Comparison of ENCODE assay signal across 8 mouse cellular contexts in genomic region chr19:23135349-23136201, GRCm38 (mm10). TPM values are rescaled to one million over a fixed set of nuclear protein-coding genes. Genes with fewer than 3 reads are reported as not detected.
DNase-seq lines count a peak whose midpoint lies in the region; ATAC-seq and TF ChIP-seq lines count a peak whose summit lies in the region.

No protein-coding gene starts in this region.

- H3K36me3 ChIP-seq in forebrain, embryonic 10.5 days (replicated peaks): no peaks in the 10 kb centered on the region
- no peaks in the 10 kb centered on the region for H3K36me3 ChIP-seq in heart, embryonic 14.5 days (ENCODE audit: control insufficient read depth, insufficient read depth, low read length)
- no peaks in the 10 kb centered on the region for H3K36me3 ChIP-seq in liver, embryonic 13.5 days
- H3K36me3 ChIP-seq in splenic B cell, adult 2 months (ENCODE audit: control insufficient read depth, insufficient read depth, low read length, poor library complexity, severe bottlenecking): no peaks in the 10 kb centered on the region

- H3K9me3 ChIP-seq in forebrain, embryonic 10.5 days: no peaks in the 10 kb centered on the region
- no peaks in the 10 kb centered on the region for H3K9me3 ChIP-seq in heart, embryonic 14.5 days (ENCODE audit: control insufficient read depth, low read length)
- no peaks in the 10 kb centered on the region for H3K9me3 ChIP-seq in liver, embryonic 13.5 days (replicated peaks)

- peaks cover 90% of the 10 kb centered on the region for H3K27me3 ChIP-seq in forebrain, embryonic 10.5 days (ENCODE audit: poor library complexity, severe bottlenecking)
- H3K27me3 ChIP-seq in heart, embryonic 14.5 days (ENCODE audit: control insufficient read depth, insufficient read depth, low read length): peaks cover 16% of the 10 kb centered on the region; the same call in 1 of the 2 replicates
- H3K27me3 ChIP-seq in liver, embryonic 13.5 days: peaks cover 77% of the 10 kb centered on the region
- no peaks in the 10 kb centered on the region for H3K27me3 ChIP-seq in splenic B cell, adult 2 months (ENCODE audit: control insufficient read depth, insufficient read depth, low read length, poor library complexity, severe bottlenecking)

- under 1% methylated on average over 55 of the region's 55 CpGs for WGBS in forebrain, embryonic 10.5 days
- WGBS in heart, embryonic 14.5 days: under 1% methylated on average over 55 of the region's 55 CpGs
- under 1% methylated on average over 55 of the region's 55 CpGs for WGBS in liver, embryonic 13.5 days (ENCODE audit: insufficient replicate concordance)

- peak overlapping the region; percentile 91 for H3K4me2 ChIP-seq in heart, embryonic 14.5 days (ENCODE audit: low read length)
- peak overlapping the region; percentile 82 for H3K4me2 ChIP-seq in liver, embryonic 13.5 days

- TF ChIP-seq CTCF in brain, embryonic 14.5 days (IDR thresholded peaks at IDR 0.05; ENCODE audit: borderline replicate concordance, extremely low read depth, insufficient read depth, insufficient read length): no peak

- peak overlapping the region; percentile 60 for H3K9ac ChIP-seq in heart, embryonic 14.5 days (ENCODE audit: low read length)
- peak overlapping the region; percentile 60 for H3K9ac ChIP-seq in liver, embryonic 13.5 days

- ATAC-seq in heart, embryonic 14.5 days (ENCODE audit: insufficient number of reproducible peaks, insufficient read depth, low FRiP score, low read depth): peak; percentile 35; the same call in 1 of the 2 replicates
- ATAC-seq in liver, embryonic 13.5 days (ENCODE audit: low read depth): peak; percentile 45

- no peak for TF ChIP-seq POLR2A in brain, embryonic 14.5 days (IDR thresholded peaks at IDR 0.05; ENCODE audit: borderline replicate concordance, extremely low read depth, insufficient read depth, insufficient read length, poor library complexity, severe bottlenecking)

- H3K4me3 ChIP-seq in forebrain, embryonic 10.5 days: peak overlapping the region; percentile 56
- H3K4me3 ChIP-seq in heart, embryonic 14.5 days (ENCODE audit: control insufficient read depth in 1 of 2, insufficient read depth in 1 of 2, low read depth in 1 of 2, low read length in 2 of 2): peak overlapping the region; percentile 48 to 50
- peak overlapping the region; percentile 56 for H3K4me3 ChIP-seq in liver, embryonic 13.5 days (replicated peaks)

- H3K27ac ChIP-seq in forebrain, embryonic 10.5 days: peak overlapping the region; percentile 69
- no peak overlapping the region for H3K27ac ChIP-seq in heart, embryonic 14.5 days (replicated peaks in 1 of 2; ENCODE audit: control insufficient read depth in 1 of 2, insufficient read depth in 1 of 2, low read depth in 2 of 2, low read length in 2 of 2)
- H3K27ac ChIP-seq in liver, embryonic 13.5 days: no peak overlapping the region

- peaks cover 42% of the 10 kb centered on the region for H3K4me1 ChIP-seq in forebrain, embryonic 10.5 days
- H3K4me1 ChIP-seq in heart, embryonic 14.5 days (ENCODE audit: control insufficient read depth in 2 of 2, insufficient read depth in 2 of 2, low read length in 2 of 2): peaks cover 21 to 28% of the 10 kb centered on the region in 2 experiments
- H3K4me1 ChIP-seq in liver, embryonic 13.5 days (replicated peaks): peaks cover 38% of the 10 kb centered on the region

- peak; percentile 78 for DNase-seq in CD4-positive helper T cell, adult 2 months (ENCODE audit: low read depth, low spot score)
- peak; percentile 90 for DNase-seq in brain, embryonic 14.5 days (ENCODE audit: low read depth)
- DNase-seq in forebrain, embryonic 10.5 days (ENCODE audit: extremely low spot score, low spot score): peak; percentile 79
- DNase-seq in kidney, postnatal 10 days: peak; percentile 93
- DNase-seq in liver, embryonic 13.5 days: peak; percentile 44
- DNase-seq in naive thymus-derived CD4-positive, alpha-beta T cell, adult 2 months (ENCODE audit: low read depth): peak; percentile 69
- peak; percentile 75 for DNase-seq in splenic B cell, adult 2 months (ENCODE audit: low read depth, low spot score)

RNA-seq across cellular contexts. Expression of gene Klf9, which starts 5.5 kb away (rescaled TPM):
- 1.1 and 1.6 TPM in 2 replicates for polyA plus RNA-seq in brain, embryonic 14.5 days (2012; rRNA removed)
- 0.81 and 0.95 TPM in 2 replicates for polyA plus RNA-seq in forebrain, embryonic 10.5 days (2016; fragmentation: Nextera tagmentation; extraction: Ambion mirVana)
- 1.7 and 1.8 TPM in 2 replicates for polyA plus RNA-seq in heart, embryonic 14.5 days (2014; fragmentation: Nextera tagmentation; extraction: Ambion mirVana)
- polyA plus RNA-seq in liver, embryonic 13.5 days (2015; fragmentation: Nextera tagmentation; extraction: Ambion mirVana): 1.3 and 1.6 TPM in 2 replicates
